Mouse (Mus musculus): ENCODE data around the gene Lrguk. TPM values are rescaled to one million over a fixed set of nuclear protein-coding genes. Genes with fewer than 3 reads are reported as not detected.

Lrguk gene
- total and polyA plus RNA-seq, 3 experiments: 0.09 to 0.18 (median 0.10) TPM

DNA sequence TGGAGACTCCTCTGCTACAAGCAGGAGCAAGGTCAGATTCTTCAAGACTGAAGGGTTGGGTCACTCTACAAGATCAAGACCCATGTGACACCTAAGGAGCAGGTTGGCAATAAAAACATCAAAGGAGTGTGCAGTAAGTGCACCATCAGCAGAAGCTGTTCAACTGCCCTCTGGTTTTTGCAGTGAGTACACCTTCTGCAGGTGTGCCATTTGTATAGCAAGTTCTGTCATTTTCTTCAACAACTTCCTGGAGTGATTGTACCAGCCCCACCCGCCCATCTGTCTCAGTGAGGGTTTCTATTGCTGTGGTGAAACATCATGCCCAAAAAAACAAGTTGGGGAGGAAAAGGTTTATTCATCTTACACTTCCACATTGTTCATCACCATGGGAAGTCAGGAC lies 120.6 kb downstream of the Lrguk start:
- DNase-seq: no peak
- WGBS: 97% methylated on average over 1 of the region's 1 CpGs
- intact Hi-C loops (cut with DNase I): no loop called here
- TF ChIP-seq POLR2A (IDR thresholded peaks at IDR 0.05; ENCODE audit: insufficient read depth, low read depth, low read length) (no peak), CTCF (IDR thresholded peaks at IDR 0.05) (no peak), EP300 (IDR thresholded peaks at IDR 0.05; ENCODE audit: insufficient read depth, low read depth, low read length) (no peak)
- Histone ChIP-seq H3K36me3 (ENCODE audit: control insufficient read depth, insufficient read depth, low read length) (no peaks in the 10 kb centered on the region), H3K4me1 (ENCODE audit: control insufficient read depth, insufficient read depth, low read length) (no peaks in the 10 kb centered on the region), H3K27me3 (ENCODE audit: control insufficient read depth, insufficient read depth, low read length) (no peaks in the 10 kb centered on the region), H3K79me2 (replicated peaks; ENCODE audit: control insufficient read depth, insufficient read depth, low read length) (no peaks in the 10 kb centered on the region), H3K4me3 (no peak overlapping the region), H3K9ac (ENCODE audit: low read depth, low read length) (no peak overlapping the region), H3K27ac (no peak overlapping the region)

DNA sequence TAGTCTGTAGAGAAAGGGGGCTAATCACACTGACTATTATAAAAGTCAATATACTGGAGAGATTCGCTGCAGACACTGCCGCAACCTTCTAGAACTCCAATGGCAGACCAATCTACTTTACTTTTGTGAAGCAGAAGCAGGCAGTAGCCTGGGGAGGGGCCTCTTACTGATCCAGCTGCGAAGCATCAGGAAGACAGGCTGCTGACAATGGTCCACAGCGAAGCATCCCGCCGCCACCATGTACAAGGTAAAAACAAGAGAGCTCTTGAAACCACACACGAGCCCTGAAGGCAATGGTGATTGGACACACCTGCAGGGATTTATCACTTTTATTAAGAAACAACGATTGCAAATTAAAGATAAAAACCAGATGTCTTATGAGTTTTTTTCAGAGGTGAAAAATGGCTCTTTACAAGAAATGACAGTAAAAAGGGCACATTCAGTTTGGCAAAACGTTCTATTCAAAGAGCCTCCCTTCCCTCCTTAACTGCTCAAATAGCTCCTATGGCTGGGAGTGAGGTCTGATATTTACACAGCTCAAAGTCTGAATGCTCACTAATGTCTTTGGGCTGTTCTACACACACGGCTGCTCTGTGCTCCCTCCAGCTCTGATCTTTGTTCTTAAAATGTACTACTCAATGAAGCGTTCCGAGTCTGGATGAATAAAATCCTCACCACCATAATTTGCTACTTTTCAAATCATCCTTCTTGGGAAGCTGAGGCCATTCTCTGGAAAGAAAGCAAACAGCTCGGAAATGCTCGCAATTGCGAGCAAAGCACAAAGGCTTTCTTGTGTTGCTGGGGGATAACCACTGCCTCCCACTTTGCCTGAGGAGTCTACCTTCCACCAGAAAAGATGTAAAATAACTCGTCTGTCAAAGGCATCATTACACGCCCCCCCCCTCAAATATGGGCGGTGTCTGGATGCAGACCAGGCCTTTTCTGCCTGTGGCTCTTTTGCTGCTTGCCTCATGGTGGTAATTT lies 124.1 kb downstream of the Lrguk start:
- intact Hi-C loops (cut with DNase I): no loop called here
- Histone ChIP-seq H3K79me2 (replicated peaks; ENCODE audit: control insufficient read depth, insufficient read depth, low read length) (no peaks in the 10 kb centered on the region), H3K36me3 (ENCODE audit: control insufficient read depth, insufficient read depth, low read length) (no peaks in the 10 kb centered on the region), H3K9ac (ENCODE audit: low read depth, low read length) (no peak overlapping the region), H3K4me3 (no peak overlapping the region), H3K27me3 (ENCODE audit: control insufficient read depth, insufficient read depth, low read length) (no peaks in the 10 kb centered on the region), H3K4me1 (ENCODE audit: control insufficient read depth, insufficient read depth, low read length) (no peaks in the 10 kb centered on the region), H3K27ac (no peak overlapping the region)
- WGBS: 83% methylated on average over 18 of the region's 18 CpGs
- TF ChIP-seq POLR2A (IDR thresholded peaks at IDR 0.05; ENCODE audit: insufficient read depth, low read depth, low read length): no peak
- TF ChIP-seq CTCF (IDR thresholded peaks at IDR 0.05): no peak
- no peak for TF ChIP-seq EP300 (IDR thresholded peaks at IDR 0.05; ENCODE audit: insufficient read depth, low read depth, low read length)
- no peak for DNase-seq

DNA sequence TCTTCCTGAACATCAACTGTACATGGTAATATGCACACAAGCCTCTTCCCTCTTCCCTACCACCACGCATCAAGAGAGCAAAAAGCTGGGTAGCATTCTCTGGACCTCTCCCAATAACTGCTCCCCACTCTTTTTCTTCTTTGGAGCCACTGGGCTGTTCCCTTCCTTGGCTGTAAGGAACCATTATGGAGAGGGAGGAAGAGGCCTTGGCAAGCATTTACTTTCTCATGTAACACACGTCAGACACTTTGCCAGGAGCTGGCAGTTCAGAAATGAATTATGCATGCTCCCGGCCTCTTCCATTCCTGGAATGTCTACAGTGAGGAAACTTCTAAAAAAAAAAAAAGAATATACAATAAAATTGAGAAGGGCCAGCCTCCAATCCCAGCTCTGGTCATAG lies 125.0 kb downstream of the Lrguk start:
- no peak overlapping the region for H3K27ac ChIP-seq
- H3K4me3 ChIP-seq: no peak overlapping the region
- H3K79me2 ChIP-seq (replicated peaks; ENCODE audit: control insufficient read depth, insufficient read depth, low read length): no peaks in the 10 kb centered on the region
- no peaks in the 10 kb centered on the region for H3K36me3 ChIP-seq (ENCODE audit: control insufficient read depth, insufficient read depth, low read length)
- H3K4me1 ChIP-seq (ENCODE audit: control insufficient read depth, insufficient read depth, low read length): no peaks in the 10 kb centered on the region
- TF ChIP-seq POLR2A (IDR thresholded peaks at IDR 0.05; ENCODE audit: insufficient read depth, low read depth, low read length) (no peak), EP300 (IDR thresholded peaks at IDR 0.05; ENCODE audit: insufficient read depth, low read depth, low read length) (no peak), CTCF (IDR thresholded peaks at IDR 0.05) (no peak)
- 33% methylated on average over 3 of the region's 3 CpGs for WGBS
- H3K9ac ChIP-seq (ENCODE audit: low read depth, low read length): no peak overlapping the region
- H3K27me3 ChIP-seq (ENCODE audit: control insufficient read depth, insufficient read depth, low read length): no peaks in the 10 kb centered on the region
- intact Hi-C loops (cut with DNase I): no loop called here
- no peak for DNase-seq

- DNase-seq: no peak
- Histone ChIP-seq H3K9ac (ENCODE audit: low read depth, low read length) (no peak overlapping the region), H3K4me3 (no peak overlapping the region), H3K36me3 (ENCODE audit: control insufficient read depth, insufficient read depth, low read length) (no peaks in the 10 kb centered on the region), H3K4me1 (ENCODE audit: control insufficient read depth, insufficient read depth, low read length) (no peaks in the 10 kb centered on the region), H3K27me3 (ENCODE audit: control insufficient read depth, insufficient read depth, low read length) (no peaks in the 10 kb centered on the region), H3K27ac (no peak overlapping the region), H3K79me2 (replicated peaks; ENCODE audit: control insufficient read depth, insufficient read depth, low read length) (no peaks in the 10 kb centered on the region)
- intact Hi-C loops (cut with DNase I): no loop called here
- no peak for TF ChIP-seq POLR2A (IDR thresholded peaks at IDR 0.05; ENCODE audit: insufficient read depth, low read depth, low read length)
- TF ChIP-seq EP300 (IDR thresholded peaks at IDR 0.05; ENCODE audit: insufficient read depth, low read depth, low read length): no peak
- no peak for TF ChIP-seq CTCF (IDR thresholded peaks at IDR 0.05)
- 82% methylated on average over 15 of the region's 15 CpGs for WGBS
Observed at GRCm38 (mm10) chr6:34155137-34155804, 126.0 kb downstream of the Lrguk start.

- intact Hi-C loops (cut with DNase I): no loop called here
Observed at GRCm38 (mm10) chr6:34156057-34156456, 126.8 kb downstream of the Lrguk start.

More at GRCm38 (mm10) chr6:34156057-34156456, 126.8 kb downstream of the Lrguk start:
- 41% methylated on average over 5 of the region's 5 CpGs for WGBS
- H3K27me3 ChIP-seq (ENCODE audit: control insufficient read depth, insufficient read depth, low read length): no peaks in the 10 kb centered on the region
- no peaks in the 10 kb centered on the region for H3K4me1 ChIP-seq (ENCODE audit: control insufficient read depth, insufficient read depth, low read length)
- H3K79me2 ChIP-seq (replicated peaks; ENCODE audit: control insufficient read depth, insufficient read depth, low read length): no peaks in the 10 kb centered on the region
- no peak overlapping the region for H3K4me3 ChIP-seq
- H3K36me3 ChIP-seq (ENCODE audit: control insufficient read depth, insufficient read depth, low read length): no peaks in the 10 kb centered on the region
- no peak overlapping the region for H3K9ac ChIP-seq (ENCODE audit: low read depth, low read length)
- no peak for DNase-seq
- no peak overlapping the region for H3K27ac ChIP-seq
- TF ChIP-seq EP300 (IDR thresholded peaks at IDR 0.05; ENCODE audit: insufficient read depth, low read depth, low read length) (no peak), CTCF (IDR thresholded peaks at IDR 0.05) (no peak), POLR2A (IDR thresholded peaks at IDR 0.05; ENCODE audit: insufficient read depth, low read depth, low read length) (no peak)
